Mouse (Mus musculus): ENCODE measurements around the gene Rab4a.

DNA sequence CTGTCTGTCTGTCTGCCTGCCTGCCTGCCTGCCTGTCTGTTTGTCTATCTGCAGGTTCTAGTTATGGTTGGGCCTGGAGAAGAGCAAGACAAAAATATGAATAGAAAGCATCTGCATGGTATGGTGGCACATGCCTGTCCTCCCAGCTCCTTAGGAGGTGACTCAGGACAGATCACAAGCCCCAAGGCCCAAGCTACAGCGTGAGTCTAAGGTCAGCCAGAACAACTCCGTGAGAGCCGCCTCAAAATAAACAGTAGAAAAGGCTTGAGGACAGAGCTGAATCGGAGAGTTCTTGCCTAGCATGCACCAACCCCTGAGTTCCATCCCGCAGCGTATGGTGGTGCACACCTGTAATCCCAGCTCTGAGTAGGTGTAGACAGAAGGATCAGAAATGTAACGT is 60.0 kb downstream of the Rab4a start:
- no peak for TF ChIP-seq CTCF (IDR thresholded peaks at IDR 0.05; ENCODE audit: borderline replicate concordance, control insufficient read depth, extremely low read depth, insufficient read depth, low read length, poor library complexity)
- no peak for TF ChIP-seq POLR2A (IDR thresholded peaks at IDR 0.05; ENCODE audit: control insufficient read depth, extremely low read depth, insufficient read depth, low read length, poor library complexity)
